Mouse (Mus musculus): ENCODE data around the gene Nek2.

The Nek2 gene

GRCm38 (mm10) chr1:191821326-191822091 lies at the start of gene Nek2:
TSS of gene Nek2 (plus strand) at chr1:191821444.
- DNase-seq, result peak; percentile 94

GRCm38 (mm10) chr1:191774106-191774505 lies 47.1 kb upstream of the Nek2 start:
- peak; percentile 39 for DNase-seq

- DNase-seq, result no peak
Observed at GRCm38 (mm10) chr1:191775116-191775515, 46.1 kb upstream of the Nek2 start.

GRCm38 (mm10) chr1:191777521-191777920 lies 43.7 kb upstream of the Nek2 start:
- DNase-seq, result no peak

- DNase-seq, result no peak
Observed at GRCm38 (mm10) chr1:191780470-191780869, 40.8 kb upstream of the Nek2 start.

GRCm38 (mm10) chr1:191785108-191785507 lies 36.1 kb upstream of the Nek2 start:
- DNase-seq, result no peak

- no peak for DNase-seq
Observed at GRCm38 (mm10) chr1:191786255-191786654, 35.0 kb upstream of the Nek2 start.

GRCm38 (mm10) chr1:191787379-191787778 lies 33.9 kb upstream of the Nek2 start:
- no peak for DNase-seq

- DNase-seq, result no peak
Observed at GRCm38 (mm10) chr1:191792991-191793390, 28.3 kb upstream of the Nek2 start.

GRCm38 (mm10) chr1:191793888-191794532 lies 27.2 kb upstream of the Nek2 start:
- no peak for DNase-seq

- no peak for DNase-seq
Observed at GRCm38 (mm10) chr1:191796238-191796896, 24.9 kb upstream of the Nek2 start.

- no peak for DNase-seq
Observed at GRCm38 (mm10) chr1:191802093-191802819, 19.0 kb upstream of the Nek2 start.

- DNase-seq, result no peak
Observed at GRCm38 (mm10) chr1:191802820-191803655, 18.2 kb upstream of the Nek2 start.

- DNase-seq, result no peak
Observed at GRCm38 (mm10) chr1:191804747-191805146, 16.5 kb upstream of the Nek2 start.

GRCm38 (mm10) chr1:191805788-191806187 lies 15.5 kb upstream of the Nek2 start:
- DNase-seq, result no peak

GRCm38 (mm10) chr1:191806740-191807139 lies 14.5 kb upstream of the Nek2 start:
- DNase-seq, result no peak

- no peak for DNase-seq
Observed at GRCm38 (mm10) chr1:191807979-191808378, 13.3 kb upstream of the Nek2 start.

GRCm38 (mm10) chr1:191808688-191809223 lies 12.5 kb upstream of the Nek2 start:
- peak; percentile 96 for DNase-seq

- DNase-seq, result no peak
Observed at GRCm38 (mm10) chr1:191811774-191812173, 9.5 kb upstream of the Nek2 start.

GRCm38 (mm10) chr1:191812949-191813691 lies 8.1 kb upstream of the Nek2 start:
- DNase-seq, result no peak

- no peak for DNase-seq
Observed at GRCm38 (mm10) chr1:191814240-191814639, 7.0 kb upstream of the Nek2 start.
